Mouse (Mus musculus) adrenal gland, postnatal 10 days (tissue): ENCODE results near the gene Cdk9. TPM values are rescaled to one million over a fixed set of nuclear protein-coding genes. Genes with fewer than 3 reads are reported as not detected.

Source experiments
- DNase-seq: peaks from one replicate; pipeline ENCODE4 v3.0.0; 2021; ENCODE audit warnings: mixed read lengths
- microRNA-seq: library from miRNA; unstranded; fragments of <30 nt; microRNA quantifications from one replicate; pipeline ENCODE4 v1.2.0, GENCODE M21; 2021
- total RNA-seq, 2 experiments: library from RNA; stranded (reverse); gene quantifications; 2 replicates each; pipeline ENCODE4 v1.2.3; 2021

The Cdk9 gene
- total RNA-seq, 2 experiments from 2014 or later: 65.5 to 70.9 TPM

DNA sequence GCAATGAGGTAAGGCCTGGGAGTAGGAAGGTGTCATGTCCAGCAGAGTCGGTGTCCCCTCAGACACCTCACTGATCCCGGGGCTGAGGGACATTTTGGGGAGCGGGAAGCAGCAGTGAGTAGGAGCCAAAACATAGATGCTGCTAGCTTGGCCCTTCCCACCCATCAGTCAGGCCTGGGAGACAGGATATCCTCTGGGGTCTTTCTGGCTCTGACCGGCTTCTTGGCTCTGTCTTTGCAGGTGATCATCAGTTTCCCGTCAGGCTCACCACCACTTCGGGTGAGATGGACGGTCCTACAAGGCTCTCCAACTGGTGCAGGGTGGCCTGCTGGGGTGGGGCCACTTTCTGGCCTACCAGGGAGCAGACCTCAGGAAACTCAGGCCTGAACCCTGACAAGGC is 35.2 kb downstream of the Cdk9 start:
- no peak for DNase-seq

- no peak for DNase-seq
Measured at GRCm38 (mm10) chr2:32676821-32677220, 36.1 kb downstream of the Cdk9 start.

DNA sequence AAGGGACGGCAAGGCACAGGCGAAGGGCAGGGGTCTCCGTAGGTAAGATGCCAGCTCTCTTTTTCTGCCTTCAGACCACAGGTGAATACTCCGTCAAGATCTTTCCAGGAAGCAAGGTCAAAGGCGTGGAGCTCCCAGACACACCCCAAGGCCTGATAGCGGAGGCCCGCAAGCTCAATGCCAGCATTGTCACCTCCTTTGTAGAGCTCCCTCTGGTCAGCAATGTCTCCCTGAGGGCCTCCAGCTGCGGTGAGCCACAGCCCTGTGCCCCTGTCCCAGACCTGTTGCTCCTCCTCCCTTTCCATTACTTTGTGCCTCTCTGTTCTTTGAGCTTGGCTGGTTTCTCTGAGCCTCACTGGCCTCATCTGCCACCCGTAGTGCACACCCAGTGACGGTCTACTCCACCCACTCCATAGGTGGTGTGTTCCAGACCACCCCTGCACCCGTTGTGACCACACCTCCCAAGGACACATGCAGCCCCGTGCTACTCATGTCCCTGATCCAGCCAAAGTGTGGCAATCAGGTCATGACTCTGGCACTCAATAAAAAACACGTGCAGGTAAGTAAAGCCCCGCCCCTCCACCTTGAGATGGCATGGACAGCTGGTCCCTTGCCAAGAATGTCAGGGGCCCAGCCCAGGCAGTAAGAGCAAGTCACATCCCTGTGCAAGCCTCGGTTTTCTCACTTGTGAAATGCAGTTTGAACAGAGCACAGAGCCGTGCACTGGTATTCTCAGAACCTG is 39.5 kb downstream of the Cdk9 start:
- DNase-seq: no peak

GRCm38 (mm10) chr2:32671907-32672595 is 40.8 kb downstream of the Cdk9 start:
- DNase-seq: no peak

DNA sequence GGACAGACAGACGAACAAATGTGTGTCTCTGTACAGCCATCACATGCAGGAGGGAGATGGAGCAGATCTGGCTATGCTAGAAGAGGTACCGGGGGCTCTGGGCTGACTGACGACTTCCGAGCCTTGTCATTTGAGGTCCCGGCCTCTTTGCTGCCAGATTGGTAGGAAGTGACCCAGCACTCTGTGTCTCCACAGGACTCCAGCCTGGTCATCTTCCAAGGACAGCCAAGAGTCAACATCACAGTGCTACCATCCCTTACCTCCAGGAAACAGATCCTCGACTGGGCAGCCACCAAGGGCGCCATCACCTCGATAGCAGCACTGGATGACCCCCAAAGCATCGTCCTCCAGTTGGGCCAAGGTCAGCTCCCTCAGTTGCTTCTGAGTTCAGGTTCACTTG is 41.7 kb downstream of the Cdk9 start:
- DNase-seq: no peak

- DNase-seq: no peak
Measured at GRCm38 (mm10) chr2:32669876-32670275, 43.0 kb downstream of the Cdk9 start.

- DNase-seq: no peak
Measured at GRCm38 (mm10) chr2:32668176-32668575, 44.7 kb downstream of the Cdk9 start.

GRCm38 (mm10) chr2:32667775-32668174 is 45.1 kb downstream of the Cdk9 start:
- DNase-seq: no peak

GRCm38 (mm10) chr2:32665853-32666252 is 47.0 kb downstream of the Cdk9 start:
- no peak for DNase-seq

- DNase-seq: no peak
Measured at GRCm38 (mm10) chr2:32665345-32665744, 47.5 kb downstream of the Cdk9 start.

DNA sequence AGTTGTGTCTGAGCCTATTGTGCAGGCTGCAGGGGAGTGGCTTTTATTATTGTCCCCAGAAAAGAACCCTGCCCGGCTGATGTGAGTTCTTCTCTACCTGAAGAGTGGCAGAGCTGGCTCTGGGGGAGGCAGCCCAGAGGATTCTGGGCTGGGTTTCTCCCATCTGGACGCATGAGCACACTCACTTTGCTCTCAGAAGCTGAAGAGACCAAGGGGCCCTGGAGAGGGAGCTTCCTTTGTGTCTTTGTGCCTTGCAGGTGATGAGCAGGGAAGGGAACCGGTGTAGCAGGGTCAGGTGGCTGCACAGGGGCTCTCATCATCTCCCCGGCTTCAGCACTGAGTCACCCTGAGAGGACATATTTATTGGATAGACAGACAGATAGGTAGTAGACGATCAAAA is 50.6 kb downstream of the Cdk9 start:
- DNase-seq: no peak

GRCm38 (mm10) chr2:32661509-32662107 is 51.3 kb downstream of the Cdk9 start:
- DNase-seq: peak; percentile 55

GRCm38 (mm10) chr2:32658873-32659272 is 54.0 kb downstream of the Cdk9 start:
- DNase-seq: no peak

- DNase-seq: peak; percentile 60
Measured at GRCm38 (mm10) chr2:32655826-32656225, 57.0 kb downstream of the Cdk9 start.

Small RNAs within 50 kb of the gene (microRNA-seq; reads per million reads assigned to microRNA genes)
- not detected for gene Gm47291
- not detected for gene Mir2861
- not detected for gene Mir3960
- gene Mir8093: not detected

Other genes with a start within 250 kb of the Cdk9 start
- 10 to 100 TPM; 24.6 to 26.8 TPM for gene Fam102a, start 177.7 kb downstream of the Cdk9 start, total RNA-seq
- 10 to 100 TPM; 44.4 to 49.9 TPM for gene Dpm2, start 142.2 kb downstream of the Cdk9 start, total RNA-seq
- gene Pip5kl1, start 138.3 kb downstream of the Cdk9 start, total RNA-seq: not detected
- gene 9430097D07Rik, start 137.4 kb downstream of the Cdk9 start, total RNA-seq: not detected
- gene St6galnac4, start 126.0 kb downstream of the Cdk9 start, total RNA-seq: 10 to 100 TPM; 14.3 to 14.7 TPM
- gene St6galnac6, start 113.4 kb downstream of the Cdk9 start, total RNA-seq: 10 to 100 TPM; 55.2 to 64.1 TPM
- 100 to 1,000 TPM in 1 of 2 experiments, 10 to 100 TPM in 1; 71.5 to 143 TPM for gene Ak1, start 91.3 kb downstream of the Cdk9 start, total RNA-seq
- gene Eng, start 66.5 kb downstream of the Cdk9 start, total RNA-seq: 10 to 100 TPM; 97.9 to 99.9 TPM
- gene Fpgs, start 8.9 kb downstream of the Cdk9 start, total RNA-seq: 10 to 100 TPM; 27.1 to 37.6 TPM
- gene Sh2d3c, start 8.0 kb upstream of the Cdk9 start, total RNA-seq: 10 to 100 TPM; 28.9 to 35.4 TPM
- under 1 TPM in 1 of 2 experiments, not detected in 1; 0.30 TPM for gene 6330409D20Rik, start 27.9 kb upstream of the Cdk9 start, total RNA-seq
- 10 to 100 TPM; 27.7 to 32.6 TPM for gene Tor2a, start 44.2 kb upstream of the Cdk9 start, total RNA-seq
- gene Ttc16, start 62.6 kb upstream of the Cdk9 start, total RNA-seq: under 1 TPM in 1 of 2 experiments, not detected in 1; 0.15 TPM
- 1 to 10 TPM; 4.8 to 5.0 TPM for gene Ptrh1, start 62.7 kb upstream of the Cdk9 start, total RNA-seq
- gene Cfap157, start 71.4 kb upstream of the Cdk9 start, total RNA-seq: not detected
- 10 to 100 TPM; 23.7 to 35.7 TPM for gene Stxbp1, start 134.2 kb upstream of the Cdk9 start, total RNA-seq
- gene Fam129b, start 163.0 kb upstream of the Cdk9 start, total RNA-seq: 10 to 100 TPM; 28.9 to 30.7 TPM
- gene Rpl12, start 248.5 kb upstream of the Cdk9 start, total RNA-seq: 100 to 1,000 TPM; 174 to 187 TPM
- 10 to 100 TPM; 14.6 to 23.7 TPM for gene Lrsam1, start 248.5 kb upstream of the Cdk9 start, total RNA-seq